Mouse (Mus musculus): ENCODE results near the gene Irak2.
"Not testable (repeated sequence)": the region's sequence is repeated elsewhere in the genome, so short reads cannot be mapped to it uniquely, and the experiment has no call there.

The Irak2 gene

GRCm38 (mm10) chr6:113667611-113668122 lies 29.4 kb downstream of the Irak2 start:
- in situ Hi-C loops (cut with MboI) = no loop called here

- in situ Hi-C loops (cut with MboI) = no loop called here
These were observed 30.3 kb downstream of the Irak2 start for GRCm38 (mm10) chr6:113668287-113669154.

GRCm38 (mm10) chr6:113669821-113670220 lies 31.6 kb downstream of the Irak2 start:
- in situ Hi-C loops (cut with MboI) = no loop called here

DNA sequence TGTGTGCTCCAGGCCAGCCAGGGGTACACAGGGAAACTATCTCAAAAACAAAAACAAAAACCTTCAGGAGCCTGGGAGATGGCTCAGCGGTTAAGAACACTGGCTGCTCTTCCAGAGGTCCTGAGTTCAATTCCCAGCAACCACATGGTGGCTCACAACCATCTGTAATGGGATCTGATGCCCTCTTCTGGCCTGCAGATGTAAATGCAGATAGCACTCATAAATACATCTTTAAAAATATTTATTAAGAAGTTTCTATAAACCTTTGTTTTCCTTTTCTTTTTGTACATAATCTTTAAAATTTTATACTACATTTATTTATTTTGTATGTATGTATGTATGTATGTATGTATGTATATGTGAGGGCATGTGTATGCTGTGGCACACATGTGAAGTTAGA lies 33.8 kb downstream of the Irak2 start:
- in situ Hi-C loops (cut with MboI) = not testable (repeated sequence)

DNA sequence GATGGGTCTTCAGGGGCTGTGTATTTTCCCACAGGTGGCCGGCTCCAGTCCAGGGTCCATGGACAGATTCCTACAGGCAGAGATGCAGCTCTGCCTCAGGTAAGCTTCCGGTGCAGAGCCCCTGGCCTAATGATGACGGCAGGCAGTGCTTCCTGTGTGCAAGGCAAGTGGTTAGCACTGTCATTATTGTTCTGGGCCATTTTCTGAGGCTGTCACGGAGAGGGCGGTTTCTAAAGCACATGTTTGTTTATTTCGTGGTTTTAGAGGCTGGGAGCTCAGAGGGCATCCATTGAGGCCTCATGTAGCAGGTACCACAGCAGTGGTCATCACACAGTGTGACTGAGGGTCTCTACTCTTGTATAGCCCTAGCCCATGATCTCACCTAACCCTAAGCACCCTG lies 34.7 kb downstream of the Irak2 start:
- in situ Hi-C loops (cut with MboI) = no loop called here

DNA sequence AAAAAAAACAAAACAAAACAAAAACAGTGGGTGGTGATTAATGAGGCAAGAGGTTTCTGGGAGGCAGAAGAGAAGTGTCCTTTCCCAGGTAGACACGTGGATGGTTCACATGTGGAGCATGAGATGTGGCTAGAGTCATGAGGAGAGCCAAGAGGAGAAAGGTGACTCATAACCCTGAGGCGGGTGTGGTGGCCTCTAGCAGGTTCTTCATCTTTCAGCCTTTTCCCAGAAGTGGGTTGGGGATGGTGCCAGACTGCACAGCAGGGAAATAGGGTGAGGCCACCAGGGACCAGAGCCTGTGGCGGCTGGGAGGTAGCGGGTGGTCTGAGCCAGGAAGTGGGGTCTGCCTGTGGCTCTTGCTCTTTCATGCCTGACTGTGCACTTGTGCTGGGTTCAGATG lies 37.0 kb downstream of the Irak2 start:
- in situ Hi-C loops (cut with MboI) = loop anchor here (5.0 kb wide), 1 partner anchor 38 kb away; the partner anchor contains the start of gene Irak2

DNA sequence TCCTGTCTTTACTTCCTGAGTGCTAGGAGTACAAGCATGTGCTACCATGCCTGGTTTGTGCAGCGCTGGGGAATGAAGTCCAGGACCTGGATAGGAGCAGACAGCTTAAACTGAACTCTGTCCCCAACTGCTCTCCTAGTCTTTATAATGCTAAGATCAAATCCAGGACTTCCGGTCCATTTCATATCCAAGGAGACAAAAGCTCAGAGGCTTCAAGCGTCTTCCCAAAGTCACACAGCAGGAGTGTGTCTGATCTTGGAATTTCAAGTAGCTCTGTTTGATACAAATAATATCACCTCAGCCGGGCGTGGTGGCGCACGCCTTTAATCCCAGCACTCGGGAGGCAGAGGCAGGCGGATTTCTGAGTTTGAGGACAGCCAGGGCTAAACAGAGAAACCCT lies 37.7 kb downstream of the Irak2 start:
- in situ Hi-C loops (cut with MboI) = loop anchor here (5.0 kb wide), 1 partner anchor 39 kb away; the partner anchor contains the start of gene Irak2

- in situ Hi-C loops (cut with MboI) = loop anchor here (5.0 kb wide), 1 partner anchor 40 kb away; the partner anchor contains the start of gene Irak2
These were observed 38.9 kb downstream of the Irak2 start for GRCm38 (mm10) chr6:113677070-113677734.

DNA sequence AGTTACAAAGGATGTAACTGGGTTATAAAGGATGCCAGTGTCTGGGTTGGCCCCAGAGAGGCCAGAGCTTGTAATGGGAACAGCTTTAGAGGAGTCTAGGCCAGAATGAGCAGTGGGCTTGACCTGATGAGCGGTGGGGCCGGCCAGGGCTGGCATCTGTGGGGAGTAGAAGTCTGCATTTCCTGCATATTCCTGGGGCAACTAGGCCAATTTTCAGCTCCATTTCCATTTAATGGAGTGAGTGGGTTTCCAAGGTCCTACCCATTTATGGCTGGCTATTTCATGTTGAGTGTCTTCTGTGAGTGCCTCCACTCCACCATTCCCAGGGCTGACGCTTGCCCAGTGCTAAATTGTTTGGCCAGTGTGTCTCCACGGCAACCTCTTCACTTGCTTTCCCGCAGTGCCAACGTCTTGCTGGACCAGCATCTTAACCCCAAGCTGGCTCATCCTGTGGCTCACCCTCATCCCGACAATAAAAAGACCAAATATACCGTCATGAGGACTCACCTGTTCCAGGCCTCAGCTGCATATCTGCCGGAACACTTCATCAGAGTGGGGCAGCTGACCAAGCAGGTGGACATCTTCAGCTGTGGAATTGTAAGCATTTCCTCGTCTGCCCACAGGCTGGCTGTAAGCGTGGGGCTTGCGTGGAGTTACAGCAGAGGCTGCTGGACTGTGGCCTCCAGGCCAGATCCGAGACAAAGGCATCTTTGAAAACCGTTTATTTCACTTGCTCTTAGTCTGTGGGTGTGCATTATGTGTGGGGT lies 40.2 kb downstream of the Irak2 start:
- in situ Hi-C loops (cut with MboI) = loop anchor here (5.0 kb wide), 1 partner anchor 41 kb away; the partner anchor contains the start of gene Irak2

DNA sequence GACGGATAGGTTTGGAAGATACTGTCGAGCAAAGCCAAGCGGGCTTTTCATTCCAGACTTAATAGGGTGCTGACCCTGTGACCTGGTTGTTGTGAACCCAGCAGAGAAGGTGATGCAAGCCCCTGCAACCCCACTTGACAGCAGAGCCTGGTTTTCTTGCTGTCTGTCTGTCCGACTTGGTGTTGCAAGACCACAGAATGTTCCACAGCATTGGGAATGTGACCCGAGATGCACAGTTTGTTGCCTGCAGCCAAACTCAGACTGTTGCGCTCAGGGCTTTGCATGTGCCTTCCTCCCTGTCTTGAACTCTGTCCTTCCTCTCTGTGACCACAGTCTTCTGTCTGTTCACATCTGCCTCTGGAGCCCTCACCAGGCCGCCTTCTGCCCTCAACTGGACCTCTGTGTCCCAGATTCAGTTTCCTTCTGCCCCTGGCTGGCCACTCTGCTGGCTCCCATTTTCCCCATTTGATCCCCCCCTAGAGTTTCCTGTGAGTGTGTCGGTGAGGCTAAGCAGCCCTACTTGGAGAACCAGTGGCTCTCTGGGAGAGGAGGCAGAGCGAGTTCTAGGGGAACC lies 41.8 kb downstream of the Irak2 start:
- in situ Hi-C loops (cut with MboI) = loop anchor here (5.0 kb wide), 1 partner anchor 43 kb away; the partner anchor contains the start of gene Irak2

DNA sequence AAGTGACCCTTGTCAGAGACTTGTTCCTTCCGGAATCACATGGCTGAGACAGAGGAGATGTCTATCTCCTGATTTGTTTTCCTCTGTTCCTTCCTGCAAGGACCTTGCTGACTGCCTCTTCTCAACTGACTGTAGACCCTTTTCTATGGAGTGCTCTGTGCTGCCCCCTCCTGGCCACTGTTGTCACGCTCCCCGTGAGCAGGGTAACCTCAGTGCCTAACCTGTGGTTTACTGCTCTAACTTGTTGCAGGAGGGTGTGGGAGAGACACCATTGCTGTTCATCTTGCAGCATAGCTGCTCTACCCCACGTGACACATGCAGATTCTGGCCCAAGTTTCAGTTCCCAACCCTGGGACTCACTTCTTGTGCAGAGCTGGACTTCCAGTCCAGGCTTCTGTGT lies 43.0 kb downstream of the Irak2 start:
- in situ Hi-C loops (cut with MboI) = no loop called here

DNA sequence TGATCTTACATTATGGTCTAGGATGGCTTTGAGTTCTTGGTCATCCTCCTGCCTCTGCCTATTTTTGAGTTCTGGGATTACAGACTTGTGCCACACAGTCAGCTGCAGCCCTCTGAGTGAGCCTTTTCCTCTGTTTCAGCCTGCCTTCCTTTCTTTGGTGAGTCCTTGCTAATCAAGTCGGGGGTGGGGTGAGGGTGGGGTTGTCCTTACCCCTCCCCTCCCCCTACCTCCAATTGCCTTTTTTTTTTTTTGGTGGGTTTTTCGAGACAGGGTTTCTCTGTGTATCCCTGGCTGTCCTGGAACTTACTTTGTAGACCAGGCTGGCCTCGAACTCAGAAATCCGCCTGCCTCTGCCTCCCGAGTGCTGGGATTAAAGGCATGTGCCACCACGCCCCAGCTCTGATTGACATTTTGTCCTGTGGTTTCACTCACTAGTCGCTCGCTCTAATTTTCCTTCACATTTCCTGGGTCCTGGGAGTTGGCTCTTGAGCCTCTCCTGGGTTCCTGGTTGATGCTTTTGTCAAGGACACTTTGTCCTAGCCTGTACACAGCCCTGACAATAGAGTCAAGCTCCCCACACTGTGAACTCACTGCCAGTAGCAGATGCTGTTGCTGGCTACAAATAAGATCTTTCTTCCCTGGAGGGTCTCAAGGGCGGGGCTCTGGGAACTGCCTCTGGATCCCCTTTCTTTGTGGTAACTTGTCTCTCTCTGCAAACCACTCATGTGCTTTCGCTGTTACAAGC lies 45.0 kb downstream of the Irak2 start:
- in situ Hi-C loops (cut with MboI) = no loop called here

- in situ Hi-C loops (cut with MboI) = no loop called here
These were observed 48.4 kb downstream of the Irak2 start for GRCm38 (mm10) chr6:113686551-113687125.

GRCm38 (mm10) chr6:113690008-113690399 lies 51.7 kb downstream of the Irak2 start:
- in situ Hi-C loops (cut with MboI) = no loop called here

DNA sequence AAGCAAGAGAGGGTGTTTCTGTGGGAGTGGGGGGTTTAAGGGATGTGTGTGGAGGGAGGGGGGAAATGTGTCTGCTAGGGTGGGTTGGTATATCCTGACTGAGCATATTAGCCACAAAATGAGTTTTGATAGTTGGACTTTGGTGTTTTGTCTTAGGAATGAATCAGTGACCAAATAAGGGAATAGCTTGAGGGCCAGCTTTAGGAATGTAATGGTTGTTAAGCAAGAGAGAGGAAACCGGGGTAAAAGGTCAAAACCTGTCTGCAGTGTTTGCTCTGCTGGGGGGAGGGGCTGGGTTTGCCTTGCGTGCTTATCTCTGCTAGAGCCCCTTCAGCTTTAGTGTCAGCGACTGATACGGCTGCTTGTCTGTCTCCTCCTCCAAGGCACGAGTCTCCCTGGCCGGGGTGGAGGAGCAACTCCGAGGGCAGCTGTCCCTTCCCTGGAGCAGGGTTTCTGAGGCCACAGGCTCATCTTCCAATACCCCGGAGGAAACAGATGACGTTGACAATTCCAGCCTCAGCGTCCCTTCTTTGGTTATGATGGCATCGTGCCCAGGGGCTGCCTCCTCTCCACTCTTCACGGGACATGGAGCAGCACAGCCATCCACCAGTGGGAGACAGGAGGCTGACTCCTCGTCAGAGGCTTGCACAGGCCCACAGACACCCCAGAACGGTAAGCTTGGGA lies 52.3 kb downstream of the Irak2 start:
- in situ Hi-C loops (cut with MboI) = no loop called here

DNA sequence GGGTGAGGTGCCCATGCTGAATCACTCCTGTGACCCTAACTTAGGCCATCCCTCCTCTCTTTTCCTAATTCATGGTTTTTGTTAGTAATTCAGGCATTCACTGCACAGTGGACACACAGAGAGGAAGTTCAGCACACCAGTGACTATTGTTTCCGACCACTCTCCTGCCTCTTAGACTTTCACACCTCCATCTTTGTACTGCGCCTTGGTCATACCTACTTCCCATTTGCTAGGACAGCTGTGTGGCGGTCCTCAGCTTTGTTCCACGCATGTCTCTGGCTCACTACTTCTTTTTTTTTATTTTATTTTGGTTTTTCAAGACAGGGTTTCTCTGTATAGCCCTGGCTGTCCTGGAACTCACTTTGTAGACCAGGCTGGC lies 52.8 kb downstream of the Irak2 start:
- in situ Hi-C loops (cut with MboI) = no loop called here

DNA sequence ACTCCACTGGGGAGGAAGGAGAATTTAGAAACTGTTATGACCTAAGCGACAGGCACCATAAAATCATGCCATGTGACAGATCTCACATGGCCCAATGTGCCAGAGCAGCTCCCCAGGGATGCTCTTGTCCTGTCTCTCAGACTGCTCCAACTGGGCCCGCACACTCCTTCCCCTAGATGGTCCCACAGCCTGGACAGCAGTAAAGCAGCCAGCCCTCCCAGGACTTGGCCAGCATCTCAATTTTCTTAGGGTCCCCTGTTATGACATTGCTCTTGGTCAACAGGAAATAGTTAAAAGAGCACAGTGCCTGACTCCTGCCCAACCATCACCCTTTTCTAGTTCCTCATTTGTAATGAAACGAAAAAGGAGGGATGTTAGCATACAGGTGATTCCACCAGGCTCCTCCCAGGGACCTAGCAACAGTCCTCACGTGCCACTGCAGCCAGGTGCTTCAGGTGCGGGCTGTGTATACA lies 54.4 kb downstream of the Irak2 start:
- in situ Hi-C loops (cut with MboI) = no loop called here

- in situ Hi-C loops (cut with MboI) = no loop called here
These were observed 55.1 kb downstream of the Irak2 start for GRCm38 (mm10) chr6:113693377-113693776.

GRCm38 (mm10) chr6:113695203-113695602 lies 56.9 kb downstream of the Irak2 start:
- in situ Hi-C loops (cut with MboI) = no loop called here
